Mouse (Mus musculus) kidney, postnatal 25 days (tissue): ENCODE data around the gene Zfp207.
"Not testable (repeated sequence)": the region's sequence is repeated elsewhere in the genome, so short reads cannot be mapped to it uniquely, and the experiment has no call there.

ENCODE experiments used
- DNase-seq, 2 experiments: peaks; one replicate each; pipeline ENCODE4 v3.0.0; 2021; ENCODE audit warnings: mixed read lengths in 2 of 2

Zfp207 gene

GRCm38 (mm10) chr11:80417085-80417484, 34.0 kb downstream of the Zfp207 start:
- no peak for DNase-seq

- DNase-seq: no peak
Measured at GRCm38 (mm10) chr11:80419743-80420142, 36.7 kb downstream of the Zfp207 start.

GRCm38 (mm10) chr11:80420202-80420984, 37.3 kb downstream of the Zfp207 start:
- DNase-seq: no peak

- DNase-seq: no peak
Measured at GRCm38 (mm10) chr11:80421421-80422047, 38.5 kb downstream of the Zfp207 start.

- DNase-seq: no peak
Measured at GRCm38 (mm10) chr11:80424691-80425090, 41.6 kb downstream of the Zfp207 start.

GRCm38 (mm10) chr11:80425247-80425778, 42.2 kb downstream of the Zfp207 start:
- DNase-seq: no peak

- DNase-seq: not testable (repeated sequence)
Measured at GRCm38 (mm10) chr11:80426029-80426813, 43.1 kb downstream of the Zfp207 start.

- peak; percentile 97 to 98 for DNase-seq
Measured at GRCm38 (mm10) chr11:80428381-80429008, 45.4 kb downstream of the Zfp207 start, which contains the start of gene Psmd11. Gene Psmd11 (plus strand): TSS chr11:80428615.

- DNase-seq: peak; percentile 32 to 67
Measured at GRCm38 (mm10) chr11:80429009-80429475, 46.0 kb downstream of the Zfp207 start.

GRCm38 (mm10) chr11:80429500-80430166, 46.6 kb downstream of the Zfp207 start:
- no peak for DNase-seq

GRCm38 (mm10) chr11:80430366-80430910, 47.4 kb downstream of the Zfp207 start:
- peak in 1 of 2 experiments; percentile 12 for DNase-seq

- no peak for DNase-seq
Measured at GRCm38 (mm10) chr11:80446916-80447315, 63.8 kb downstream of the Zfp207 start.

- no peak for DNase-seq
Measured at GRCm38 (mm10) chr11:80449859-80450258, 66.8 kb downstream of the Zfp207 start.

- no peak for DNase-seq
Measured at GRCm38 (mm10) chr11:80452242-80452641, 69.2 kb downstream of the Zfp207 start.

- DNase-seq: no peak
Measured at GRCm38 (mm10) chr11:80453198-80453597, 70.1 kb downstream of the Zfp207 start.
